Mouse (Mus musculus) cortical plate, adult 2 months (tissue): ENCODE data around the gene Imp4.

Experiments
- CTCF ChIP-seq: fragments of 200-500 bp; IDR thresholded peaks from 2 replicates; pipeline ENCODE4 v1.5.1; 2011; ENCODE audit warnings: mild to moderate bottlenecking, control low read depth, low read length; ENCODE audit not compliant: insufficient read depth; ENCODE audit errors: extremely low read depth
- POLR2A ChIP-seq: fragments of 200-500 bp; IDR thresholded peaks from 2 replicates; pipeline ENCODE4 v1.6.1; 2011; ENCODE audit warnings: mild to moderate bottlenecking, low read length, control low read depth; ENCODE audit not compliant: insufficient read depth; ENCODE audit errors: extremely low read depth

GRCm38 (mm10) chr1:34399182-34399953, 40.3 kb upstream of the Imp4 start:
- no peak for TF ChIP-seq POLR2A
- TF ChIP-seq CTCF = no peak
